Mouse (Mus musculus): ENCODE data around the gene Olfr699. TPM values are rescaled to one million over a fixed set of nuclear protein-coding genes. Genes with fewer than 3 reads are reported as not detected.

The Olfr699 gene
- polyA plus RNA-seq, 1 experiment from 2014 or later: not detected

Other genes starting within 250 kb of the Olfr699 start
- gene Olfr693, start 112.6 kb downstream of the Olfr699 start, polyA plus RNA-seq (2015; fragmentation: Nextera tagmentation; extraction: Ambion mirVana): not detected in 2 replicates
- gene Olfr694, start 101.4 kb downstream of the Olfr699 start, polyA plus RNA-seq (2015; fragmentation: Nextera tagmentation; extraction: Ambion mirVana): not detected in 2 replicates
- not detected in 2 replicates for gene Olfr695, start 76.8 kb downstream of the Olfr699 start, polyA plus RNA-seq (2015; fragmentation: Nextera tagmentation; extraction: Ambion mirVana)
- not detected in 2 replicates for gene Olfr697, start 50.8 kb downstream of the Olfr699 start, polyA plus RNA-seq (2015; fragmentation: Nextera tagmentation; extraction: Ambion mirVana)
- not detected in 2 replicates for gene Olfr698, start 37.8 kb downstream of the Olfr699 start, polyA plus RNA-seq (2015; fragmentation: Nextera tagmentation; extraction: Ambion mirVana)
- gene Olfr700, start 15.6 kb upstream of the Olfr699 start, polyA plus RNA-seq (2015; fragmentation: Nextera tagmentation; extraction: Ambion mirVana): not detected in 2 replicates
- not detected in 2 replicates for gene Olfr701, start 20.9 kb upstream of the Olfr699 start, polyA plus RNA-seq (2015; fragmentation: Nextera tagmentation; extraction: Ambion mirVana)
- gene Olfr702, start 40.7 kb upstream of the Olfr699 start, polyA plus RNA-seq (2015; fragmentation: Nextera tagmentation; extraction: Ambion mirVana): not detected in 2 replicates
- gene Olfr703, start 50.2 kb upstream of the Olfr699 start, polyA plus RNA-seq (2015; fragmentation: Nextera tagmentation; extraction: Ambion mirVana): not detected in 2 replicates
- gene Olfr704, start 70.0 kb upstream of the Olfr699 start, polyA plus RNA-seq (2015; fragmentation: Nextera tagmentation; extraction: Ambion mirVana): not detected in 2 replicates
- not detected in 2 replicates for gene Olfr705, start 83.7 kb upstream of the Olfr699 start, polyA plus RNA-seq (2015; fragmentation: Nextera tagmentation; extraction: Ambion mirVana)
- gene Olfr706, start 95.0 kb upstream of the Olfr699 start, polyA plus RNA-seq (2015; fragmentation: Nextera tagmentation; extraction: Ambion mirVana): not detected in 2 replicates
- not detected in 2 replicates for gene Olfr707, start 108.0 kb upstream of the Olfr699 start, polyA plus RNA-seq (2015; fragmentation: Nextera tagmentation; extraction: Ambion mirVana)
- gene Olfr1532-ps1, start 114.8 kb upstream of the Olfr699 start, polyA plus RNA-seq (2015; fragmentation: Nextera tagmentation; extraction: Ambion mirVana): not detected in 2 replicates
- gene Olfr709-ps1, start 139.0 kb upstream of the Olfr699 start, polyA plus RNA-seq (2015; fragmentation: Nextera tagmentation; extraction: Ambion mirVana): not detected in 2 replicates
- gene Olfr710, start 155.1 kb upstream of the Olfr699 start, polyA plus RNA-seq (2015; fragmentation: Nextera tagmentation; extraction: Ambion mirVana): not detected in 2 replicates
- not detected in 2 replicates for gene Olfr6, start 170.7 kb upstream of the Olfr699 start, polyA plus RNA-seq (2015; fragmentation: Nextera tagmentation; extraction: Ambion mirVana)
- gene Olfr711, start 182.3 kb upstream of the Olfr699 start, polyA plus RNA-seq (2015; fragmentation: Nextera tagmentation; extraction: Ambion mirVana): not detected in 2 replicates
- gene Olfr2, start 212.9 kb upstream of the Olfr699 start, polyA plus RNA-seq (2015; fragmentation: Nextera tagmentation; extraction: Ambion mirVana): not detected in 2 replicates
- not detected in 2 replicates for gene Olfr713, start 238.0 kb upstream of the Olfr699 start, polyA plus RNA-seq (2015; fragmentation: Nextera tagmentation; extraction: Ambion mirVana)

Measured in forebrain, embryonic 13.5 days (tissue).